Mouse (Mus musculus) CH12.LX (cell line): Measurements from ENCODE around the gene Alb. TPM values are rescaled to one million over a fixed set of nuclear protein-coding genes. Genes with fewer than 3 reads are reported as not detected.

Experiments
- DNase-seq: peaks from one replicate; pipeline ENCODE4 v3.0.0-alpha.2; 2013; ENCODE audit errors: extremely low read depth
- H3K27ac ChIP-seq: 2 replicates; pipeline ENCODE4 v1.5.1; 2012; ENCODE audit warnings: low read depth, mild to moderate bottlenecking, control low read depth, moderate library complexity; ENCODE audit not compliant: insufficient read depth
- H3K27me3 ChIP-seq: replicated peaks from 2 replicates; pipeline ENCODE3; 2012; ENCODE audit warnings: inconsistent platforms
- H3K36me3 ChIP-seq, 2 experiments: replicated peaks in 1 of 2; 2 replicates each; pipeline versions ENCODE3 to v1.6.1; 2012; ENCODE audit warnings: inconsistent platforms in 1 of 2, low read length in 1 of 2, mild to moderate bottlenecking in 1 of 2, mixed read lengths in 1 of 2, moderate library complexity in 1 of 2; ENCODE audit not compliant: control insufficient read depth in 1 of 2, insufficient read depth in 1 of 2
- H3K4me1 ChIP-seq, 2 experiments: 2 replicates each; pipeline ENCODE4 v1.6.1; 2012; ENCODE audit warnings: inconsistent platforms in 1 of 2, moderate library complexity in 1 of 2; ENCODE audit not compliant: insufficient read depth in 2 of 2, control insufficient read depth in 1 of 2
- H3K4me2 ChIP-seq: 2 replicates; pipeline ENCODE4 v1.6.1; 2012; ENCODE audit warnings: low read depth, mild to moderate bottlenecking, control low read depth; ENCODE audit not compliant: poor library complexity, insufficient read depth, severe bottlenecking
- H3K4me3 ChIP-seq, 3 experiments: fragments of 150-350 bp in 1 of 3; sonication (generic) in 1 of 3; replicated peaks in 1 of 3; 2 replicates each; pipeline versions ENCODE3 to v1.5.1; 2011 to 2012; ENCODE audit warnings: low read depth in 2 of 3, low read length in 2 of 3, mild to moderate bottlenecking in 2 of 3, moderate library complexity in 2 of 3, control low read depth in 1 of 3, improper control_type of control experiment in 1 of 3, inconsistent platforms in 1 of 3, mixed read lengths in 1 of 3; ENCODE audit not compliant: poor library complexity in 1 of 3
- H3K79me2 ChIP-seq: replicated peaks from 2 replicates; pipeline ENCODE4 v1.6.1; 2012; ENCODE audit warnings: mild to moderate bottlenecking, moderate library complexity; ENCODE audit not compliant: control insufficient read depth, poor library complexity, insufficient read depth, severe bottlenecking; ENCODE audit errors: extremely low read depth
- H3K9ac ChIP-seq: 2 replicates; pipeline ENCODE4 v1.6.1; 2012; ENCODE audit warnings: low read depth, mild to moderate bottlenecking, control low read depth, moderate library complexity; ENCODE audit not compliant: insufficient read depth
- H3K9me3 ChIP-seq: replicated peaks from 2 replicates; pipeline ENCODE3; 2012; ENCODE audit warnings: low read length, inconsistent platforms, mixed read lengths
- BHLHE40 ChIP-seq: IDR thresholded peaks from 2 replicates; pipeline ENCODE4 v1.6.1; 2011; ENCODE audit warnings: mild to moderate bottlenecking, low read depth, low read length, improper control_type of control experiment
- CHD1 ChIP-seq: IDR thresholded peaks from 2 replicates; pipeline ENCODE4 v1.6.1; 2012; ENCODE audit warnings: low read depth, low read length, improper control_type of control experiment, inconsistent platforms
- ELF1 ChIP-seq: IDR thresholded peaks from 2 replicates; pipeline ENCODE4 v1.6.1; 2014; ENCODE audit warnings: low read depth, mild to moderate bottlenecking, inconsistent platforms, low read length, improper control_type of control experiment
- ETS1 ChIP-seq: conservative IDR thresholded peaks from 2 replicates; pipeline ENCODE4 v1.6.1; 2012; ENCODE audit warnings: low read depth, mild to moderate bottlenecking, inconsistent platforms, low read length, improper control_type of control experiment, moderate library complexity
- IRF4 ChIP-seq: IDR thresholded peaks from 2 replicates; pipeline ENCODE4 v1.6.1; 2014; ENCODE audit warnings: low read depth, mild to moderate bottlenecking, inconsistent platforms, low read length, improper control_type of control experiment
- JUND ChIP-seq: conservative IDR thresholded peaks from 2 replicates; pipeline ENCODE4 v1.6.1; 2011; ENCODE audit warnings: low read depth, low read length, improper control_type of control experiment
- MAX ChIP-seq: IDR thresholded peaks from 2 replicates; pipeline ENCODE4 v1.6.1; 2011; ENCODE audit warnings: low read length, improper control_type of control experiment
- MAZ ChIP-seq: IDR thresholded peaks from 2 replicates; pipeline ENCODE4 v1.6.1; 2012; ENCODE audit warnings: low read depth, mild to moderate bottlenecking, inconsistent platforms, low read length, improper control_type of control experiment, moderate library complexity
- MEF2A ChIP-seq: IDR thresholded peaks from 2 replicates; pipeline ENCODE4 v1.6.1; 2014; ENCODE audit warnings: low read depth, mild to moderate bottlenecking, inconsistent platforms, low read length, improper control_type of control experiment, borderline replicate concordance
- NELFE ChIP-seq: IDR thresholded peaks from 2 replicates; pipeline ENCODE4 v1.6.1; 2011; ENCODE audit warnings: low read depth, low read length, improper control_type of control experiment
- POLR2A ChIP-seq: IDR thresholded peaks from 2 replicates; pipeline ENCODE4 v1.6.1; 2011; ENCODE audit warnings: low read depth, mild to moderate bottlenecking, improper control_type of control experiment, low read length
- POLR2AphosphoS2 ChIP-seq: IDR thresholded peaks from 2 replicates; pipeline ENCODE4 v1.6.1; 2011; ENCODE audit warnings: low read depth, low read length, improper control_type of control experiment
- RAD21 ChIP-seq: IDR thresholded peaks from 2 replicates; pipeline ENCODE4 v1.6.1; 2011; ENCODE audit warnings: low read depth, mild to moderate bottlenecking, low read length, improper control_type of control experiment, moderate library complexity
- SMC3 ChIP-seq: IDR thresholded peaks from 2 replicates; pipeline ENCODE4 v1.6.1; 2011; ENCODE audit warnings: low read depth, low read length, improper control_type of control experiment
- TBP ChIP-seq: conservative IDR thresholded peaks from 2 replicates; pipeline ENCODE4 v1.6.1; 2011; ENCODE audit warnings: low read depth, low read length, improper control_type of control experiment
- UBTF ChIP-seq: IDR thresholded peaks from 2 replicates; pipeline ENCODE4 v1.6.1; 2012; ENCODE audit warnings: low read depth, mild to moderate bottlenecking, inconsistent platforms, low read length, improper control_type of control experiment, moderate library complexity
- USF1 ChIP-seq: IDR thresholded peaks from 2 replicates; pipeline ENCODE4 v1.6.1; 2014; ENCODE audit warnings: low read depth, mild to moderate bottlenecking, inconsistent platforms, low read length, improper control_type of control experiment
- USF2 ChIP-seq: conservative IDR thresholded peaks from 2 replicates; pipeline ENCODE4 v1.6.1; 2011; ENCODE audit warnings: low read depth, low read length, improper control_type of control experiment
- ZMIZ1 ChIP-seq: IDR thresholded peaks from 2 replicates; pipeline ENCODE4 v1.6.1; 2012; ENCODE audit warnings: low read depth, mild to moderate bottlenecking, inconsistent platforms, low read length, improper control_type of control experiment
- dilution Hi-C: fragments of 300-500 bp; cut with MboI; formaldehyde crosslinking; loops from 2 replicates; pipeline ENCODE4 v1.14.3; 2020; ENCODE audit warnings: low sequenced_read_pairs; ENCODE audit not compliant: extremely low pct_unique_long_range_greater_than_20kb, extremely low pct_ligation_motif_present
- in situ Hi-C: fragments of 300-500 bp; cut with MboI; formaldehyde crosslinking; loops from 3 replicates; pipeline ENCODE4 v1.14.3; 2019; ENCODE audit warnings: low sequenced_read_pairs, low pct_ligation_motif_present, low pct_unique_long_range_greater_than_20kb, mixed read lengths
- polyA plus RNA-seq: library from polyadenylated mRNA; unstranded; fragments of >175 nt; gene quantifications from 2 replicates; pipeline ENCODE4 v1.2.1, GENCODE M21; 2012; ENCODE audit warnings: low read depth; ENCODE audit not compliant: insufficient read length
- total RNA-seq, 2 experiments: library from RNA; depleted of rRNA; stranded (reverse); fragments of 300-350 nt in 1 of 2; fragments of >200 nt in 1 of 2; gene quantifications; 2 replicates each; pipeline ENCODE4 v1.2.3; 2012 to 2014

Alb gene
- total and polyA plus RNA-seq, 3 experiments = 0.40 TPM; not detected in 2

DNA sequence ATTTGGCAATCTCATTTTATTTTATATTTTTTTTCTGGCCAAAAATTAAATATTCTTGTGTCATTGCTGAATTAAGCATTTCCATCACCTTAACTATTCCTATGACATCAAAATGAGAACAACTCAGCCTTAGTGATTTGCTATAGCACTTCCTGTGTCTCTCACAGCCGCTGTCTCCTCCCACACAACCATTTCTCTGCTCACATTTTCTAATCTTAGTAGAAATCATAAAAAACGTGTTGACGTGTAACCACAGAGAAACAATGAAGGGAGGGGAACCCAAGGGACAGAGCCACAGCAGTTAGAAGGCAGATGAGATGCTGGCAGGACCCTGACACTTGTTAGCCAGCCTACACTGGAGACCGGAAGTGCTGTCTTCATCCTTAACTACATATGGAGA lies 8.0 kb upstream of the Alb start:
- no peak for DNase-seq
- dilution Hi-C loops (no loop called here), in situ Hi-C loops (no loop called here)
- Histone ChIP-seq H3K36me3 (no peaks in the 10 kb centered on the region), H3K4me1 (no peaks in the 10 kb centered on the region), H3K79me2 (no peaks in the 10 kb centered on the region), H3K27me3 (no peaks in the 10 kb centered on the region), H3K27ac (no peak overlapping the region), H3K4me3 (no peak overlapping the region), H3K4me2 (no peak overlapping the region), H3K9me3 (no peaks in the 10 kb centered on the region), H3K9ac (no peak overlapping the region)
- TF ChIP-seq SMC3 = no peak
- no peak for TF ChIP-seq ZMIZ1
- no peak for TF ChIP-seq USF2
- TF ChIP-seq MEF2A = no peak
- no peak for TF ChIP-seq ELF1
- no peak for TF ChIP-seq UBTF
- no peak for TF ChIP-seq ETS1
- no peak for TF ChIP-seq CHD1
- TF ChIP-seq IRF4 = no peak
- TF ChIP-seq BHLHE40 = no peak
- no peak for TF ChIP-seq JUND
- TF ChIP-seq TBP = no peak
- no peak for TF ChIP-seq POLR2AphosphoS2
- no peak for TF ChIP-seq RAD21

DNA sequence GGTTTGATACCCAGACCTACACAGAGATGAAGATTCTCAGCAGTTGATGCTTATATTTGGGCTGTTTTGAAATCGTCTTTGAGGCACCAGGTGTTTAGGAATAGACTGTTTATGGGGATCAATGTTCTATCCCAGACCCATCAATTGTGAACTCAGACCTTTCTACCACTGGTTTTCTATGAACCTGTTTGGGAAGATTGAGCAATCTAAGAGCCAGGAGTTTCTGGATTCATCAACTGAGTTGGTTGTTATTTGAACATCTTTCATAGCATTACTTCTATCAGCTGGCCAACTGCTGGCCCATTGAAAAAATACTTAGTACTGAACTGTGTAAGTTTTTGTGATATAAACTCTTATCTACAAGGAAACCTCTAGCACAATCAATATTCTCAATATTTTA lies 3.5 kb upstream of the Alb start:
- in situ Hi-C loops = no loop called here
- no peak for DNase-seq
- Histone ChIP-seq H3K4me2 (no peak overlapping the region), H3K27ac (no peak overlapping the region), H3K9me3 (no peaks in the 10 kb centered on the region), H3K36me3 (no peaks in the 10 kb centered on the region), H3K27me3 (no peaks in the 10 kb centered on the region), H3K4me1 (no peaks in the 10 kb centered on the region), H3K4me3 (no peak overlapping the region), H3K9ac (no peak overlapping the region), H3K79me2 (no peaks in the 10 kb centered on the region)
- TF ChIP-seq USF1 = no peak
- no peak for TF ChIP-seq UBTF
- no peak for TF ChIP-seq BHLHE40
- TF ChIP-seq NELFE = no peak
- no peak for TF ChIP-seq MAZ
- no peak for TF ChIP-seq MAX
- TF ChIP-seq POLR2A = no peak
- dilution Hi-C loops = no loop called here
